In the genomic region with DNA sequence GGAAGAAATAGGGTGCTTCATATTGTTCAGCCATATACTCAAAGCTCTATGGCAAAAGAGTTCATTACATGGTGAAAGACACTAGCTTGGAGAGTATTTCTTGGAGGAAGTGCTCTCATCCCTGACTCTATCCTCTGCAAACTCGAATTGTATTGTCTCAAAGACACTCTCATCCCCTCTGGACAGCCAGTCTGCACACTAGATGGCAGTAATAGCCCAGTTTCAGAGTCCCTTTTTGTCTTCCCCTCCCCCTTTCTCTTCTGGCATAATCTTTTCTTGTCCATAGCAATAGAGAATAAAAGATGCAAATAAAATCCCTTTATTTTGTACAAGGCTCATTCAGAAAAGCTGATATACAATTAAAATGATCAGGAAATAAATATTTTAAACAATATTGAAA, we compare ENCODE assay signal across 8 mouse cellular contexts.
DNase-seq lines count a peak whose midpoint lies in the region; ATAC-seq and TF ChIP-seq lines count a peak whose summit lies in the region.

No protein-coding gene starts in this region.

- no peak for TF ChIP-seq POLR2A in limb, embryonic 14.5 days (IDR thresholded peaks at IDR 0.05; ENCODE audit: borderline replicate concordance, extremely low read depth, insufficient read depth, insufficient read length)
- TF ChIP-seq POLR2A in olfactory bulb, adult 2 months (IDR thresholded peaks at IDR 0.05; ENCODE audit: insufficient read depth, low read depth, low read length) = no peak

- no peaks in the 10 kb centered on the region for H3K36me3 ChIP-seq in kidney, embryonic 16.5 days (ENCODE audit: insufficient read depth, low read length)
- H3K36me3 ChIP-seq in limb, embryonic 14.5 days (ENCODE audit: control insufficient read depth, insufficient read depth, low read length) = no peaks in the 10 kb centered on the region

- 0% methylated on average over 1 of the region's 1 CpGs for WGBS in kidney, embryonic 16.5 days
- WGBS in limb, embryonic 14.5 days = 5% methylated on average over 1 of the region's 1 CpGs
- 0% methylated on average over 1 of the region's 1 CpGs for WGBS in olfactory bulb, adult 2 months

- peak; percentile 2 for DNase-seq in thymus, postnatal 14 days
- DNase-seq in thymus, postnatal 25 days = no peak
- peak; percentile 38 for DNase-seq in gastrocnemius, postnatal 10 days
- DNase-seq in limb, embryonic 14.5 days (ENCODE audit: low spot score) = peak; percentile 86
- no peak for DNase-seq in spleen, adult 18-20 months

- H3K27ac ChIP-seq in kidney, embryonic 16.5 days (ENCODE audit: low read length) = no peak overlapping the region
- no peak overlapping the region for H3K27ac ChIP-seq in limb, embryonic 14.5 days (replicated peaks; ENCODE audit: low read depth, low read length)
- peak overlapping the region; percentile 40; the same call in 1 of the 2 replicates for H3K27ac ChIP-seq in olfactory bulb, adult 2 months (ENCODE audit: insufficient read depth, low read depth, low read length)

- H3K4me1 ChIP-seq in kidney, embryonic 16.5 days (ENCODE audit: insufficient read depth, low read length) = peaks cover 11% of the 10 kb centered on the region; the same call in 1 of the 2 replicates
- H3K4me1 ChIP-seq in limb, embryonic 14.5 days (ENCODE audit: control insufficient read depth, insufficient read depth, low read length) = peaks cover 11% of the 10 kb centered on the region
- H3K4me1 ChIP-seq in olfactory bulb, adult 2 months (ENCODE audit: control insufficient read depth, insufficient read depth, low read length) = no peaks in the 10 kb centered on the region

- peak; percentile 58 for ATAC-seq in common myeloid progenitor, adult 5-6 weeks (replicated peaks; ENCODE audit: low read depth, poor library complexity, severe bottlenecking)
- peak; percentile 76; the same call in 1 of the 2 replicates for ATAC-seq in kidney, embryonic 16.5 days (ENCODE audit: low FRiP score, low TSS enrichment)
- ATAC-seq in limb, embryonic 14.5 days (ENCODE audit: low FRiP score, low read depth) = peak; percentile 78; the same call in 1 of the 2 replicates

- H3K9ac ChIP-seq in kidney, embryonic 16.5 days (replicated peaks; ENCODE audit: low read length) = no peak overlapping the region
- no peak overlapping the region for H3K9ac ChIP-seq in limb, embryonic 14.5 days (ENCODE audit: low read depth, low read length, severe bottlenecking)

- no peak overlapping the region for H3K4me2 ChIP-seq in kidney, embryonic 16.5 days (replicated peaks; ENCODE audit: low read depth, low read length)
- no peak overlapping the region for H3K4me2 ChIP-seq in limb, embryonic 14.5 days (replicated peaks; ENCODE audit: low read depth, low read length, severe bottlenecking)

- no peaks in the 10 kb centered on the region for H3K27me3 ChIP-seq in kidney, embryonic 16.5 days (ENCODE audit: insufficient read depth, low read length)
- H3K27me3 ChIP-seq in limb, embryonic 14.5 days (ENCODE audit: control insufficient read depth, insufficient read depth, low read length) = no peaks in the 10 kb centered on the region

- no peak overlapping the region for H3K4me3 ChIP-seq in kidney, embryonic 16.5 days (ENCODE audit: low read length)
- H3K4me3 ChIP-seq in limb, embryonic 14.5 days (replicated peaks; ENCODE audit: low read length) = no peak overlapping the region
- H3K4me3 ChIP-seq in olfactory bulb, adult 2 months (ENCODE audit: insufficient read depth, low read depth, low read length) = no peak overlapping the region

- no peaks in the 10 kb centered on the region for H3K9me3 ChIP-seq in kidney, embryonic 16.5 days (ENCODE audit: low read length)
- H3K9me3 ChIP-seq in limb, embryonic 14.5 days (ENCODE audit: control insufficient read depth, low read length) = no peaks in the 10 kb centered on the region

- no peak for TF ChIP-seq CTCF in olfactory bulb, adult 2 months (IDR thresholded peaks at IDR 0.05; ENCODE audit: insufficient read depth, low read depth, low read length)

Comparison
In these comparisons a context has a peak if more than half of its experiments do, and no peak if none do; other contexts are left out.
1. DNase-seq: peak in thymus, postnatal 14 days (single experiment), gastrocnemius, postnatal 10 days (single experiment) and limb, embryonic 14.5 days (single experiment); none in thymus, postnatal 25 days (single experiment) and spleen, adult 18-20 months (0 of 2).
2. Peak in every context shown above with its lines, with median percentiles within 50 percentile points of each other: ATAC-seq.